Mouse (Mus musculus) left cerebral cortex, adult 11 months (tissue): ENCODE data around the gene Krtap17-1.

Source experiments
- DNase-seq: peaks from one replicate; pipeline ENCODE4 v3.0.0; 2022; ENCODE audit warnings: low spot score

Krtap17-1 gene

GRCm38 (mm10) chr11:99965961-99966360 is 27.8 kb downstream of the Krtap17-1 start:
- DNase-seq = no peak

GRCm38 (mm10) chr11:99964213-99964612 is 29.6 kb downstream of the Krtap17-1 start:
- no peak for DNase-seq

- no peak for DNase-seq
Observed at GRCm38 (mm10) chr11:99948175-99948574, 45.6 kb downstream of the Krtap17-1 start, which contains the start of gene Krtap9-5. Gene Krtap9-5 (plus strand): TSS chr11:99948475.
